Mouse (Mus musculus): ENCODE results near the gene Epha8. TPM values are rescaled to one million over a fixed set of nuclear protein-coding genes. Genes with fewer than 3 reads are reported as not detected.

Gene Epha8
- not detected for total RNA-seq (2018; cell fraction: chromatin; rRNA removed)
- total RNA-seq (2018; cell fraction: cytosol; rRNA removed): not detected
- not detected for total RNA-seq (2018; cell fraction: nucleus; rRNA removed)
- not detected in 3 replicates for polyA plus RNA-seq (2018)

- WGBS (ENCODE audit: missing documents): 2% methylated on average over 54 of the region's 75 CpGs
- no peaks in the 10 kb centered on the region for H3K79me2 ChIP-seq (ENCODE audit: inconsistent target)
- H3K27ac ChIP-seq: no peak within 1 kb of the TSS
- no peak within 1 kb of the TSS for H3K4me3 ChIP-seq (ENCODE audit: inconsistent target)
- no peaks in the 10 kb centered on the region for H3K36me3 ChIP-seq (ENCODE audit: inconsistent target)
These were observed at the start of gene Epha8 for GRCm38 (mm10) chr4:136956751-136957446. Epha8 (minus strand) TSS chr4:136956816.

- 86% methylated on average over 3 of the region's 3 CpGs for WGBS (ENCODE audit: missing documents)
- Histone ChIP-seq H3K4me3 (ENCODE audit: inconsistent target) (no peak overlapping the region), H3K79me2 (ENCODE audit: inconsistent target) (no peaks in the 10 kb centered on the region), H3K27ac (no peak overlapping the region), H3K36me3 (ENCODE audit: inconsistent target) (peaks cover 27% of the 10 kb centered on the region; the same call in 1 of the 2 replicates)
These were observed 45.2 kb upstream of the Epha8 start for GRCm38 (mm10) chr4:137001825-137002224.

- H3K4me3 ChIP-seq (ENCODE audit: inconsistent target): no peak overlapping the region
- peaks cover 30% of the 10 kb centered on the region; the same call in 1 of the 2 replicates for H3K36me3 ChIP-seq (ENCODE audit: inconsistent target)
- no peaks in the 10 kb centered on the region for H3K79me2 ChIP-seq (ENCODE audit: inconsistent target)
- no peak overlapping the region for H3K27ac ChIP-seq
- 97% methylated on average over 7 of the region's 7 CpGs for WGBS (ENCODE audit: missing documents)
These were observed 44.4 kb upstream of the Epha8 start for GRCm38 (mm10) chr4:137001020-137001419.

GRCm38 (mm10) chr4:136998371-136998770, 41.8 kb upstream of the Epha8 start:
- Histone ChIP-seq H3K27ac (no peak overlapping the region), H3K79me2 (ENCODE audit: inconsistent target) (no peaks in the 10 kb centered on the region), H3K4me3 (ENCODE audit: inconsistent target) (no peak overlapping the region), H3K36me3 (ENCODE audit: inconsistent target) (peaks cover 55% of the 10 kb centered on the region; the same call in 1 of the 2 replicates)
- WGBS (ENCODE audit: missing documents): 89% methylated on average over 4 of the region's 7 CpGs

- Histone ChIP-seq H3K27ac (no peak overlapping the region), H3K79me2 (ENCODE audit: inconsistent target) (no peaks in the 10 kb centered on the region), H3K36me3 (ENCODE audit: inconsistent target) (peaks cover 56% of the 10 kb centered on the region; the same call in 1 of the 2 replicates), H3K4me3 (ENCODE audit: inconsistent target) (no peak overlapping the region)
- WGBS (ENCODE audit: missing documents): 94% methylated on average over 12 of the region's 12 CpGs
These were observed 41.2 kb upstream of the Epha8 start for GRCm38 (mm10) chr4:136997723-136998345.

GRCm38 (mm10) chr4:136996933-136997332, 40.3 kb upstream of the Epha8 start:
- Histone ChIP-seq H3K79me2 (ENCODE audit: inconsistent target) (no peaks in the 10 kb centered on the region), H3K27ac (no peak overlapping the region), H3K4me3 (ENCODE audit: inconsistent target) (no peak overlapping the region), H3K36me3 (ENCODE audit: inconsistent target) (peaks cover 60% of the 10 kb centered on the region; the same call in 1 of the 2 replicates)
- 92% methylated on average over 7 of the region's 7 CpGs for WGBS (ENCODE audit: missing documents)

- H3K4me3 ChIP-seq (ENCODE audit: inconsistent target): no peak overlapping the region
- peaks cover 66% of the 10 kb centered on the region; the same call in 1 of the 2 replicates for H3K36me3 ChIP-seq (ENCODE audit: inconsistent target)
- WGBS (ENCODE audit: missing documents): 98% methylated on average over 13 of the region's 14 CpGs
These were observed 38.7 kb upstream of the Epha8 start for GRCm38 (mm10) chr4:136995361-136995760.

GRCm38 (mm10) chr4:136981993-136982695, 25.5 kb upstream of the Epha8 start:
- no peak overlapping the region for H3K4me3 ChIP-seq (ENCODE audit: inconsistent target)
- WGBS (ENCODE audit: missing documents): 88% methylated on average over 9 of the region's 9 CpGs
- H3K36me3 ChIP-seq (ENCODE audit: inconsistent target): peaks cover 4% of the 10 kb centered on the region

More at GRCm38 (mm10) chr4:136995361-136995760, 38.7 kb upstream of the Epha8 start:
- H3K79me2 ChIP-seq (ENCODE audit: inconsistent target): no peaks in the 10 kb centered on the region
- H3K27ac ChIP-seq: no peak overlapping the region

GRCm38 (mm10) chr4:136981347-136981746, 24.7 kb upstream of the Epha8 start:
- no peaks in the 10 kb centered on the region for H3K79me2 ChIP-seq (ENCODE audit: inconsistent target)
- H3K27ac ChIP-seq: no peak overlapping the region
- 66% methylated on average over 11 of the region's 12 CpGs for WGBS (ENCODE audit: missing documents)
- no peak overlapping the region for H3K4me3 ChIP-seq (ENCODE audit: inconsistent target)
- peaks cover 4% of the 10 kb centered on the region; the same call in 1 of the 2 replicates for H3K36me3 ChIP-seq (ENCODE audit: inconsistent target)

More at GRCm38 (mm10) chr4:136981993-136982695, 25.5 kb upstream of the Epha8 start:
- Histone ChIP-seq H3K27ac (no peak overlapping the region), H3K79me2 (ENCODE audit: inconsistent target) (no peaks in the 10 kb centered on the region)

GRCm38 (mm10) chr4:136980921-136981320, 24.3 kb upstream of the Epha8 start:
- H3K4me3 ChIP-seq (ENCODE audit: inconsistent target): no peak overlapping the region
- no peaks in the 10 kb centered on the region for H3K79me2 ChIP-seq (ENCODE audit: inconsistent target)
- peaks cover 4% of the 10 kb centered on the region; the same call in 1 of the 2 replicates for H3K36me3 ChIP-seq (ENCODE audit: inconsistent target)
- 95% methylated on average over 4 of the region's 4 CpGs for WGBS (ENCODE audit: missing documents)
- H3K27ac ChIP-seq: no peak overlapping the region

- H3K27ac ChIP-seq: no peak overlapping the region
- no peaks in the 10 kb centered on the region for H3K79me2 ChIP-seq (ENCODE audit: inconsistent target)
- H3K36me3 ChIP-seq (ENCODE audit: inconsistent target): no peaks in the 10 kb centered on the region
- no peak overlapping the region for H3K4me3 ChIP-seq (ENCODE audit: inconsistent target)
- WGBS (ENCODE audit: missing documents): 73% methylated on average over 8 of the region's 8 CpGs
These were observed 20.6 kb upstream of the Epha8 start for GRCm38 (mm10) chr4:136977244-136977643.

- H3K27ac ChIP-seq: no peak overlapping the region
- H3K36me3 ChIP-seq (ENCODE audit: inconsistent target): no peaks in the 10 kb centered on the region
- 10% methylated on average over 6 of the region's 6 CpGs for WGBS (ENCODE audit: missing documents)
These were observed 14.3 kb upstream of the Epha8 start for GRCm38 (mm10) chr4:136970939-136971338.

GRCm38 (mm10) chr4:136969503-136970276, 13.1 kb upstream of the Epha8 start:
- Histone ChIP-seq H3K27ac (no peak overlapping the region), H3K79me2 (ENCODE audit: inconsistent target) (no peaks in the 10 kb centered on the region), H3K4me3 (ENCODE audit: inconsistent target) (no peak overlapping the region), H3K36me3 (ENCODE audit: inconsistent target) (no peaks in the 10 kb centered on the region)
- 50% methylated on average over 14 of the region's 16 CpGs for WGBS (ENCODE audit: missing documents)

More at GRCm38 (mm10) chr4:136970939-136971338, 14.3 kb upstream of the Epha8 start:
- Histone ChIP-seq H3K4me3 (ENCODE audit: inconsistent target) (no peak overlapping the region), H3K79me2 (ENCODE audit: inconsistent target) (no peaks in the 10 kb centered on the region)

- WGBS (ENCODE audit: missing documents): 61% methylated on average over 8 of the region's 8 CpGs
- H3K36me3 ChIP-seq (ENCODE audit: inconsistent target): no peaks in the 10 kb centered on the region
- H3K79me2 ChIP-seq (ENCODE audit: inconsistent target): no peaks in the 10 kb centered on the region
- H3K4me3 ChIP-seq (ENCODE audit: inconsistent target): no peak overlapping the region
- no peak overlapping the region for H3K27ac ChIP-seq
These were observed 12.5 kb upstream of the Epha8 start for GRCm38 (mm10) chr4:136969096-136969495.
